Mouse (Mus musculus): ENCODE results near the gene Prkaa2.

- no peak for TF ChIP-seq CTCF (IDR thresholded peaks at IDR 0.05)
- no peak for TF ChIP-seq EP300 (IDR thresholded peaks at IDR 0.05)
These were observed 94.2 kb downstream of the Prkaa2 start for GRCm38 (mm10) chr4:105015496-105015895.
